Mouse (Mus musculus) hindbrain, embryonic 16.5 days (tissue): Measurements from ENCODE around the gene Gm6034. TPM values are rescaled to one million over a fixed set of nuclear protein-coding genes. Genes with fewer than 3 reads are reported as not detected.
"Not testable (repeated sequence)": the region's sequence is repeated elsewhere in the genome, so short reads cannot be mapped to it uniquely, and the experiment has no call there.

ENCODE experiments used
- ATAC-seq: fragments of 200-750 bp; cut with Nextera tagmentation; 2 replicates; pipeline ENCODE4 v1.8.0; 2017; ENCODE audit warnings: moderate TSS enrichment, moderate library complexity
- H3K27ac ChIP-seq: fragments of 300-500 bp; sonication (generic); 2 replicates; pipeline ENCODE4 v1.5.1; 2014; ENCODE audit warnings: low read depth, mild to moderate bottlenecking, control low read depth, low read length, moderate library complexity
- H3K27me3 ChIP-seq: fragments of 300-500 bp; sonication (generic); replicated peaks from 2 replicates; pipeline ENCODE4 v1.6.1; 2014; ENCODE audit warnings: low read length; ENCODE audit not compliant: control insufficient read depth, insufficient read depth
- H3K36me3 ChIP-seq: fragments of 300-500 bp; sonication (generic); 2 replicates; pipeline ENCODE4 v1.6.1; 2014; ENCODE audit warnings: mild to moderate bottlenecking, low read length, moderate library complexity, mixed read lengths; ENCODE audit not compliant: control insufficient read depth, insufficient read depth
- H3K4me1 ChIP-seq: fragments of 300-500 bp; sonication (generic); 2 replicates; pipeline ENCODE4 v1.6.1; 2014; ENCODE audit warnings: low read depth, low read length; ENCODE audit not compliant: control insufficient read depth, insufficient read depth
- H3K4me2 ChIP-seq: fragments of 300-500 bp; sonication (generic); 2 replicates; pipeline ENCODE4 v1.6.1; 2014; ENCODE audit warnings: mild to moderate bottlenecking, low read length, control low read depth, moderate library complexity
- H3K4me3 ChIP-seq: fragments of 300-500 bp; sonication (generic); 2 replicates; pipeline ENCODE4 v1.5.1; 2014; ENCODE audit warnings: mild to moderate bottlenecking, low read length, control low read depth, moderate library complexity
- H3K9ac ChIP-seq: fragments of 300-500 bp; sonication (generic); 2 replicates; pipeline ENCODE4 v1.6.1; 2014; ENCODE audit warnings: low read depth, mild to moderate bottlenecking, control low read depth, low read length, moderate library complexity
- H3K9me3 ChIP-seq: fragments of 300-500 bp; sonication (generic); 2 replicates; pipeline ENCODE4 v1.6.1; 2014; ENCODE audit warnings: mild to moderate bottlenecking, low read length, moderate library complexity; ENCODE audit not compliant: control insufficient read depth
- WGBS: fragments of 180-500 bp; shearing (Covaris S2); extraction: QIAGEN DNeasy Blood & Tissue Kit; methylation state at CpG from one replicate; pipeline ENCODE4 v1.1.7; 2014; 5-methylcytosine and 5-hydroxymethylcytosine counted together
- polyA plus RNA-seq: library from polyadenylated mRNA; unstranded; fragments of >200 nt; fragmentation: Nextera tagmentation; extraction: Ambion mirVana; gene quantifications from 2 replicates; pipeline ENCODE4 v1.2.1, GENCODE M21; 2015

The Gm6034 gene
- polyA plus RNA-seq, 1 experiment from 2014 or later: not detected

GRCm38 (mm10) chr17:36000349-36000748, 42.4 kb upstream of the Gm6034 start:
- no peak overlapping the region for H3K4me3 ChIP-seq
- no peak for ATAC-seq
- no peak overlapping the region for H3K27ac ChIP-seq
- no peaks in the 10 kb centered on the region for H3K27me3 ChIP-seq
- 91% methylated on average over 4 of the region's 4 CpGs for WGBS
- no peak overlapping the region for H3K9ac ChIP-seq
- H3K9me3 ChIP-seq: no peaks in the 10 kb centered on the region
- no peak overlapping the region for H3K4me2 ChIP-seq
- H3K4me1 ChIP-seq: peaks cover 13% of the 10 kb centered on the region
- no peaks in the 10 kb centered on the region for H3K36me3 ChIP-seq

- Histone ChIP-seq H3K4me1 (peaks cover 4% of the 10 kb centered on the region), H3K4me2 (no peak overlapping the region)
These were observed 41.5 kb upstream of the Gm6034 start for GRCm38 (mm10) chr17:36001121-36001897.

GRCm38 (mm10) chr17:36001966-36002365, 40.8 kb upstream of the Gm6034 start:
- ATAC-seq: no peak
- H3K4me2 ChIP-seq: no peak overlapping the region
- peaks cover 2% of the 10 kb centered on the region for H3K4me1 ChIP-seq
- no peak overlapping the region for H3K4me3 ChIP-seq
- no peak overlapping the region for H3K27ac ChIP-seq
- peaks cover 5% of the 10 kb centered on the region; the same call in 1 of the 2 replicates for H3K36me3 ChIP-seq
- WGBS: 94% methylated on average over 6 of the region's 6 CpGs
- no peak overlapping the region for H3K9ac ChIP-seq
- no peaks in the 10 kb centered on the region for H3K27me3 ChIP-seq
- peaks cover 2% of the 10 kb centered on the region; the same call in 1 of the 2 replicates for H3K9me3 ChIP-seq

More at GRCm38 (mm10) chr17:36001121-36001897, 41.5 kb upstream of the Gm6034 start:
- Histone ChIP-seq H3K36me3 (no peaks in the 10 kb centered on the region), H3K9ac (no peak overlapping the region), H3K4me3 (no peak overlapping the region), H3K27ac (no peak overlapping the region), H3K9me3 (no peaks in the 10 kb centered on the region), H3K27me3 (no peaks in the 10 kb centered on the region)
- 94% methylated on average over 12 of the region's 12 CpGs for WGBS
- ATAC-seq: no peak

GRCm38 (mm10) chr17:36003331-36003730, 39.4 kb upstream of the Gm6034 start:
- ATAC-seq: no peak
- WGBS: 95% methylated on average over 7 of the region's 7 CpGs

GRCm38 (mm10) chr17:36004409-36004808, 38.4 kb upstream of the Gm6034 start:
- not testable (repeated sequence) for H3K9ac ChIP-seq, H3K27ac ChIP-seq, H3K27me3 ChIP-seq, H3K36me3 ChIP-seq, H3K9me3 ChIP-seq, H3K4me3 ChIP-seq, ATAC-seq, H3K4me1 ChIP-seq, H3K4me2 ChIP-seq
- WGBS: 93% methylated on average over 7 of the region's 7 CpGs

More at GRCm38 (mm10) chr17:36003331-36003730, 39.4 kb upstream of the Gm6034 start:
- Histone ChIP-seq H3K9me3 (peaks cover 2% of the 10 kb centered on the region; the same call in 1 of the 2 replicates), H3K4me2 (no peak overlapping the region), H3K9ac (no peak overlapping the region), H3K27ac (no peak overlapping the region), H3K4me1 (no peaks in the 10 kb centered on the region), H3K27me3 (no peaks in the 10 kb centered on the region), H3K4me3 (no peak overlapping the region), H3K36me3 (peaks cover 5% of the 10 kb centered on the region; the same call in 1 of the 2 replicates)

GRCm38 (mm10) chr17:36014977-36015376, 27.8 kb upstream of the Gm6034 start:
- WGBS: 95% methylated on average over 5 of the region's 5 CpGs
- H3K9ac ChIP-seq: no peak overlapping the region
- H3K27me3 ChIP-seq: no peaks in the 10 kb centered on the region
- no peak overlapping the region for H3K4me3 ChIP-seq
- 0 out of 2 replicates have a peak, but pooled peaks have one; percentile 4 for ATAC-seq
- peaks cover 7% of the 10 kb centered on the region for H3K36me3 ChIP-seq
- H3K4me1 ChIP-seq: no peaks in the 10 kb centered on the region
- no peak overlapping the region for H3K4me2 ChIP-seq
- H3K27ac ChIP-seq: no peak overlapping the region
- H3K9me3 ChIP-seq: no peaks in the 10 kb centered on the region

- H3K27ac ChIP-seq: no peak overlapping the region
- WGBS: 90% methylated on average over 5 of the region's 5 CpGs
- ATAC-seq: no peak
These were observed 25.7 kb upstream of the Gm6034 start for GRCm38 (mm10) chr17:36017046-36017445.

GRCm38 (mm10) chr17:36018979-36019378, 23.8 kb upstream of the Gm6034 start:
- no peak overlapping the region for H3K4me2 ChIP-seq
- H3K9ac ChIP-seq: no peak overlapping the region
- WGBS: 72% methylated on average over 2 of the region's 2 CpGs
- no peak overlapping the region for H3K4me3 ChIP-seq
- no peaks in the 10 kb centered on the region for H3K27me3 ChIP-seq
- H3K9me3 ChIP-seq: no peaks in the 10 kb centered on the region
- peaks cover 7% of the 10 kb centered on the region for H3K36me3 ChIP-seq
- H3K4me1 ChIP-seq: no peaks in the 10 kb centered on the region
- H3K27ac ChIP-seq: no peak overlapping the region
- no peak for ATAC-seq

More at GRCm38 (mm10) chr17:36017046-36017445, 25.7 kb upstream of the Gm6034 start:
- peaks cover 7% of the 10 kb centered on the region for H3K36me3 ChIP-seq
- no peaks in the 10 kb centered on the region for H3K27me3 ChIP-seq
- no peaks in the 10 kb centered on the region for H3K4me1 ChIP-seq
- H3K4me3 ChIP-seq: no peak overlapping the region
- no peak overlapping the region for H3K9ac ChIP-seq
- H3K4me2 ChIP-seq: no peak overlapping the region
- no peaks in the 10 kb centered on the region for H3K9me3 ChIP-seq

- no peak for ATAC-seq
- Histone ChIP-seq H3K4me3 (no peak overlapping the region), H3K9ac (no peak overlapping the region), H3K27me3 (no peaks in the 10 kb centered on the region), H3K4me1 (no peaks in the 10 kb centered on the region), H3K9me3 (no peaks in the 10 kb centered on the region), H3K27ac (no peak overlapping the region), H3K4me2 (no peak overlapping the region), H3K36me3 (peaks cover 2% of the 10 kb centered on the region)
- 67% methylated on average over 3 of the region's 3 CpGs for WGBS
These were observed 23.2 kb upstream of the Gm6034 start for GRCm38 (mm10) chr17:36019519-36019918.
